Mouse (Mus musculus): ENCODE data around the gene Asns.
"Not testable (repeated sequence)": the region's sequence is repeated elsewhere in the genome, so short reads cannot be mapped to it uniquely, and the experiment has no call there.

Asns gene

GRCm38 (mm10) chr6:7676194-7676901, 16.7 kb downstream of the Asns start:
- DNase-seq, result no peak

- no peak for DNase-seq
These were observed 20.4 kb downstream of the Asns start for GRCm38 (mm10) chr6:7672438-7673253.

GRCm38 (mm10) chr6:7671429-7671828, 21.6 kb downstream of the Asns start:
- DNase-seq, result no peak

- DNase-seq, result no peak
These were observed 22.5 kb downstream of the Asns start for GRCm38 (mm10) chr6:7670588-7670987.

GRCm38 (mm10) chr6:7669721-7670120, 23.3 kb downstream of the Asns start:
- DNase-seq, result no peak

- no peak for DNase-seq
These were observed 24.7 kb downstream of the Asns start for GRCm38 (mm10) chr6:7668332-7668731.

GRCm38 (mm10) chr6:7665902-7666301, 27.2 kb downstream of the Asns start:
- DNase-seq, result not testable (repeated sequence)

GRCm38 (mm10) chr6:7661455-7661854, 31.6 kb downstream of the Asns start:
- DNase-seq, result no peak

- DNase-seq, result peak in 1 of 2 experiments; percentile 12
These were observed 32.5 kb downstream of the Asns start for GRCm38 (mm10) chr6:7660377-7661080.

- no peak for DNase-seq
These were observed 36.5 kb downstream of the Asns start for GRCm38 (mm10) chr6:7656601-7657000.

- no peak for DNase-seq
These were observed 44.6 kb downstream of the Asns start for GRCm38 (mm10) chr6:7648458-7648857.

All from cerebellum, postnatal 36 days (tissue).